Mouse (Mus musculus): ENCODE measurements around the gene Pou2f2. TPM values are rescaled to one million over a fixed set of nuclear protein-coding genes. Genes with fewer than 3 reads are reported as not detected.

Pou2f2 gene
- polyA plus RNA-seq, 1 experiment from 2014 or later, result 0.59 TPM

DNA sequence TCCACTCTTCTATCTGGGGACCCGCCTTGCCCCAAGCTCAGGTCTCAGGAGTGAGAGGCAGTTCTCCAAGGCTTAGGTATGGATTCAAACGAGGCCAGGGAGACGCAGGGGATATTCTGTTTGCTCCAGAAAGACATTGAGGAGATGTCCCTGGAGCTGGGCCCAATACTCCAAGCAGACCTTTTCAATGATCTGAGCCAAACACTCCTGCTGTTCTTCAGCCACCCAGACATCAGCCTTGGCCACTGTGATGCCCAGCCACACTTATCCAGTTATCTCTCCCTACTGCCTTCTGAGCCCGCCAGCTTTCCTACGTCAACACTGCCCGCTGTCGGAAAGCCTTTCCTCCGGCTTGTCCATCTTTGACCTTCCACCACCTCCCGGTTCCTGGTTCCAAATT is 69.2 kb downstream of the Pou2f2 start:
- Histone ChIP-seq H3K27ac (no peak overlapping the region), H3K4me3 (replicated peaks; ENCODE audit: low read depth, low read length) (no peak overlapping the region), H3K4me2 (ENCODE audit: low read length) (no peak overlapping the region), H3K4me1 (replicated peaks; ENCODE audit: insufficient read depth, low read length) (no peaks in the 10 kb centered on the region), H3K36me3 (ENCODE audit: insufficient read depth, low read length) (no peaks in the 10 kb centered on the region), H3K9ac (ENCODE audit: low read depth, low read length) (no peak overlapping the region), H3K9me3 (replicated peaks; ENCODE audit: low read length) (no peaks in the 10 kb centered on the region), H3K27me3 (ENCODE audit: insufficient read depth, low read length) (no peaks in the 10 kb centered on the region)
- no peak for DNase-seq (ENCODE audit: low spot score)
- no peak for TF ChIP-seq CTCF (IDR thresholded peaks at IDR 0.05; ENCODE audit: low read depth)
- no peak for ATAC-seq (replicated peaks; ENCODE audit: low FRiP score, low read depth)
- WGBS, result 80% methylated on average over 9 of the region's 9 CpGs

DNA sequence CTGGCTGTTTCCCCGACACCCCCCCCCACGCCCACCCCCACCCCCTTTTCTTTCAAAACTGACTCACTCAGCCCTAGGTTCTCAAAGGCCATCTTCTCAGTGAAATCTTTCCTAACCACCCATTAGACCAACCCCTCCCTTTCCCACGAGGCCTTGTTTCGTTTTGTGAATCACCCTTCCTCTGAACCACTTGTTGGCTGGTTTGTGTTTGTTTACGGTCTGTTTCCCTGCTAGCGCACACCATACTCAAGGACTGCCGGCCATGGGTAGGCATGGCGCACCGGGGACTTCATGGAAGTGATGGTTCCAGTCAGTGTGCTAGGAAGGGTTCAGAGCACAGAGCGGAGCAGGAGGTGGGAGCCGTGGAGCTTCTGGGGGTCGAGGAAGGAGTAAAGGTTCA is 70.2 kb downstream of the Pou2f2 start:
- Histone ChIP-seq H3K27me3 (ENCODE audit: insufficient read depth, low read length) (no peaks in the 10 kb centered on the region), H3K9me3 (replicated peaks; ENCODE audit: low read length) (no peaks in the 10 kb centered on the region), H3K4me3 (replicated peaks; ENCODE audit: low read depth, low read length) (no peak overlapping the region), H3K27ac (no peak overlapping the region), H3K4me2 (ENCODE audit: low read length) (no peak overlapping the region), H3K36me3 (ENCODE audit: insufficient read depth, low read length) (no peaks in the 10 kb centered on the region), H3K9ac (ENCODE audit: low read depth, low read length) (no peak overlapping the region), H3K4me1 (replicated peaks; ENCODE audit: insufficient read depth, low read length) (no peaks in the 10 kb centered on the region)
- 77% methylated on average over 12 of the region's 12 CpGs for WGBS
- no peak for TF ChIP-seq CTCF (IDR thresholded peaks at IDR 0.05; ENCODE audit: low read depth)
- ATAC-seq (replicated peaks; ENCODE audit: low FRiP score, low read depth), result no peak
- DNase-seq (ENCODE audit: low spot score), result no peak

DNA sequence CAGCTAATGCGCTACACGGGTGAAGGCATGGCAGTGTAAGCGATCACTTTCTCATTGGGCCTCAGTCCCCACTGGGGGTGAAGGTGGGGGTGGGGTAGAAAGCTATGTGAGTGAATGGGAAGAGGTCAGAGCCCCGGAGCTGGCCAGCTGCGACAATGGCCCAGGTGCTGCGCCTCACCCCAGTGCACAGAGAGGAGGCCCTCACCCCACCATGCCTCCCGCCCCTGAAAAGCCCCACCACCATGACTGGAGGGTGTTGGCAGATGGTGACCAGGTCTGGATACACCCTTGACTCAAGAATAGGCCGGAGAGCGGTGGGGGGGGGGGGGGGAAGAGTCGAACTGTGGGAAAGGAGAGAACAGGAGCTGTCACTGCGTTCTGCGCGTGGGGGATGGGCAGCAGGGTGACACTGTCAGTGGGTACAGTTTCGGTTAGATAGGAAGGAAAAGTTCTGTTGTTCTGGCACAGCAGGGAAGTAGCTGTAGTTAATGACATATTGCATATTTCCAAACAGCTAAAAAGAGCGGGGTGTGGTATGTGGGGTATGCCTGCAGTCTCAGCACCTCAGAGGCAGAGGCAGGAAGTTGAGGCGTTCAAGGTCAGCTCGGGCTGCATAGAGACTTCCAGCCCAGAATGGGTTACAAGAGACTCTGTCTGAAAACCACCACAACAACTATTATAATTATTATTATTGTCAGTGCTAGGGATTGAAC is 72.6 kb downstream of the Pou2f2 start:
- H3K27me3 ChIP-seq (ENCODE audit: insufficient read depth, low read length), result no peaks in the 10 kb centered on the region
- H3K9me3 ChIP-seq (replicated peaks; ENCODE audit: low read length), result no peaks in the 10 kb centered on the region
- 39% methylated on average over 16 of the region's 17 CpGs for WGBS
- no peaks in the 10 kb centered on the region for H3K36me3 ChIP-seq (ENCODE audit: insufficient read depth, low read length)
- H3K27ac ChIP-seq, result no peak overlapping the region
- no peak overlapping the region for H3K9ac ChIP-seq (ENCODE audit: low read depth, low read length)
- no peaks in the 10 kb centered on the region for H3K4me1 ChIP-seq (replicated peaks; ENCODE audit: insufficient read depth, low read length)
- ATAC-seq (replicated peaks; ENCODE audit: low FRiP score, low read depth), result 0 out of 2 replicates have a peak, but pooled peaks have one; percentile 41
- no peak for TF ChIP-seq CTCF (IDR thresholded peaks at IDR 0.05; ENCODE audit: low read depth)
- no peak overlapping the region for H3K4me2 ChIP-seq (ENCODE audit: low read length)
- H3K4me3 ChIP-seq (replicated peaks; ENCODE audit: low read depth, low read length), result no peak overlapping the region
- peak; percentile 15 for DNase-seq (ENCODE audit: low spot score)

DNA sequence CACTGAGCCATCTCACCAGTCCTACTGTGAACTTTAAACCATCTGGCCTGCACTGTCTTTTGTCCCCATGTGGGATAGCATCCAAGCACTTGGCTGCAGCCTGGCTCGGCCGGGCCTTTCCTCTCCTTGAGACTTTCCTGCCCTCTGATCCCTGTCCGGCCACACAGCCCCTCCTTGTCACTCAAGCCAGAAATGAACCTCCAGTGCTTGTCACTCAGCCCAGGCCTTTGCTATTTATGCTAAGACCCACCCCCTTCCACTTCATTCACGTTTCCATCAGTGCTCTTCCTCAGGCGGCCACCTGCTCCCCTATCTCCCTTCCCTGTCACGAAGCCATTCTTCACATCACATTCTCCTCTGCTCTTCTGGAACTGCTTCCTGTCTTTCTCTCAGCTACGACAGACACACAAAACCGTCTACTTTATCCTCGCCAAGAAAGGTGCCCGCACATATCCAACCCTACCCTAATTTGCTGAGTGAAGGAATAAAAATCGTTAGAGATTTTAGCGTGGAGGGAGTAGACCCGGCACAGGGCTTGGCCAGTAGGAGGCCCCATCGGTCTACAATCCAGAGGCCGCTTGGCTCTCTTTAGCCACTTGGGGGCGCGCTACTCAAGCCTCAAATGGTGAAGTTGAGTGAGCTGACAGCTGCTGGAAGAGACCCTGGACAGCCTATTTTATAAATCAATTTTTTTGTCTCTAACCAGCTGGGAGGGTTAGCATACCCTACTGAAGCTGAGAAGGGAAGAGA is 73.9 kb downstream of the Pou2f2 start:
- WGBS, result 22% methylated on average over 17 of the region's 17 CpGs
- Histone ChIP-seq H3K36me3 (ENCODE audit: insufficient read depth, low read length) (no peaks in the 10 kb centered on the region), H3K4me1 (replicated peaks; ENCODE audit: insufficient read depth, low read length) (no peaks in the 10 kb centered on the region), H3K4me3 (replicated peaks; ENCODE audit: low read depth, low read length) (no peak overlapping the region), H3K27ac (no peak overlapping the region), H3K27me3 (ENCODE audit: insufficient read depth, low read length) (no peaks in the 10 kb centered on the region), H3K9ac (ENCODE audit: low read depth, low read length) (no peak overlapping the region), H3K4me2 (ENCODE audit: low read length) (no peak overlapping the region), H3K9me3 (replicated peaks; ENCODE audit: low read length) (no peaks in the 10 kb centered on the region)
- DNase-seq (ENCODE audit: low spot score), result peak; percentile 77
- peak; percentile 93 for TF ChIP-seq CTCF (IDR thresholded peaks at IDR 0.05; ENCODE audit: low read depth)
- 0 out of 2 replicates have a peak, but pooled peaks have one; percentile 22 for ATAC-seq (replicated peaks; ENCODE audit: low FRiP score, low read depth)

DNA sequence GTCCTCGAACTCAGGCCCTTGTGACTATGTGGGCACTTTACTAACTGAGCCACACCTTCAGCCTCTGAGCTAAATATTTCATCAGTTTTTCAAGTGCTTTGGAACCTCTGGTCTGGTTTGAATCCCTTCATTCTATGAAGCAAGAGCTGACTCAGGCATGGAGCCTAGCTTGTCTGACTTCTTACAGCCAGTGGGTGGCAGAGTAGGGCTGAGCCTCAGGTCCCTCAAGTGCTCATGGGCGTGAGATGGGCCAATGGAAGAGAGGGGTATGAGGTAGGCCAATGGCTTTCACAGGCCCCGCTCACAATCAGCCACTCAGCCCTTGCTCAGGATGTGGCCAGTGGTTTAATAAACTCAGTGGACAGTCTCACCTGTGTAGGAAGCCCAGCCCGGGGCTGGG is 79.9 kb downstream of the Pou2f2 start:
- DNase-seq (ENCODE audit: low spot score) (no peak), ATAC-seq (replicated peaks; ENCODE audit: low FRiP score, low read depth) (no peak)
- peak; percentile 43; the same call in 1 of the 2 replicates for TF ChIP-seq CTCF (IDR thresholded peaks at IDR 0.05; ENCODE audit: low read depth)
- Histone ChIP-seq H3K36me3 (ENCODE audit: insufficient read depth, low read length) (no peaks in the 10 kb centered on the region), H3K27ac (no peak overlapping the region), H3K9me3 (replicated peaks; ENCODE audit: low read length) (no peaks in the 10 kb centered on the region), H3K4me3 (replicated peaks; ENCODE audit: low read depth, low read length) (no peak overlapping the region), H3K4me2 (ENCODE audit: low read length) (no peak overlapping the region), H3K27me3 (ENCODE audit: insufficient read depth, low read length) (no peaks in the 10 kb centered on the region), H3K4me1 (replicated peaks; ENCODE audit: insufficient read depth, low read length) (no peaks in the 10 kb centered on the region), H3K9ac (ENCODE audit: low read depth, low read length) (no peak overlapping the region)
- 53% methylated on average over 4 of the region's 4 CpGs for WGBS

DNA sequence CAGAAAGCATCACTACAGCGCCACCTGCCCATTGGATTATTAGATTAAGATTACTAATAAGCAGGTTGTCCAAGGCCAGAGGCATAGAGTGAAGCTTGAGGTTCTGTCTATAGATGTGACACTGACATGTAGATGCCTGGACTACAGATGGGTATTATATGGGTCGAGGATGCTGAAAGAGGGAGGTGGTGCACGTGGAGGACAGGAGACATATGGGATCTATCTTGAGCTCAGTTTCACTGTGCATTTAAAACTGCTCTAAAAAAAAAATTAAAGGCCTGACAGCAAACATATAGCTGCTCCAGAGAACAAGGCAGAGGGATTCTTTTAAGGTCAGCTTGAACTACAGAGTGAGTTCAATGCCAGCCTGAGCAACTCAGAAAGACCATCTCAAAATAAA is 81.4 kb downstream of the Pou2f2 start:
- DNase-seq (ENCODE audit: low spot score) (no peak), ATAC-seq (replicated peaks; ENCODE audit: low FRiP score, low read depth) (no peak)
- Histone ChIP-seq H3K9ac (ENCODE audit: low read depth, low read length) (no peak overlapping the region), H3K27ac (no peak overlapping the region), H3K4me3 (replicated peaks; ENCODE audit: low read depth, low read length) (no peak overlapping the region), H3K4me2 (ENCODE audit: low read length) (no peak overlapping the region), H3K4me1 (replicated peaks; ENCODE audit: insufficient read depth, low read length) (no peaks in the 10 kb centered on the region), H3K36me3 (ENCODE audit: insufficient read depth, low read length) (no peaks in the 10 kb centered on the region), H3K9me3 (replicated peaks; ENCODE audit: low read length) (no peaks in the 10 kb centered on the region), H3K27me3 (ENCODE audit: insufficient read depth, low read length) (no peaks in the 10 kb centered on the region)
- WGBS, result 69% methylated on average over 3 of the region's 3 CpGs
- no peak for TF ChIP-seq CTCF (IDR thresholded peaks at IDR 0.05; ENCODE audit: low read depth)

Data from kidney, postnatal 0 days (tissue).